Mouse (Mus musculus) limb, embryonic 11.5 days (tissue): ENCODE measurements around the gene Rbm28. TPM values are rescaled to one million over a fixed set of nuclear protein-coding genes. Genes with fewer than 3 reads are reported as not detected.
A peak's percentile ranks its signal among the peaks of the same experiment; 100 is the strongest.

ENCODE experiments used
- ATAC-seq: fragments of 200-750 bp; cut with Nextera tagmentation; 2 replicates; pipeline ENCODE4 v1.8.0; 2017; ENCODE audit warnings: low read depth; ENCODE audit not compliant: insufficient number of reproducible peaks, low FRiP score, low TSS enrichment
- DNase-seq: peaks from one replicate; pipeline ENCODE4 v3.0.0-alpha.2; 2015; ENCODE audit warnings: low spot score
- H3K27ac ChIP-seq: fragments of 300-500 bp; sonication (generic); replicated peaks from 2 replicates; pipeline ENCODE4 v1.5.1; 2014; ENCODE audit warnings: low read depth, mild to moderate bottlenecking, low read length
- H3K27me3 ChIP-seq: fragments of 300-500 bp; sonication (generic); 2 replicates; pipeline ENCODE4 v1.6.1; 2014; ENCODE audit warnings: mild to moderate bottlenecking, low read length, mixed read lengths; ENCODE audit not compliant: control insufficient read depth, insufficient read depth
- H3K36me3 ChIP-seq: fragments of 300-500 bp; sonication (generic); 2 replicates; pipeline ENCODE4 v1.6.1; 2014; ENCODE audit warnings: mild to moderate bottlenecking, low read length, moderate library complexity, mixed read lengths; ENCODE audit not compliant: control insufficient read depth, insufficient read depth
- H3K4me1 ChIP-seq: fragments of 300-500 bp; sonication (generic); 2 replicates; pipeline ENCODE4 v1.6.1; 2014; ENCODE audit warnings: low read length, mixed read lengths; ENCODE audit not compliant: control insufficient read depth, insufficient read depth
- H3K4me2 ChIP-seq: fragments of 300-500 bp; sonication (generic); 2 replicates; pipeline ENCODE4 v1.6.1; 2014; ENCODE audit warnings: low read depth, mild to moderate bottlenecking, moderate library complexity; ENCODE audit not compliant: severe bottlenecking
- H3K4me3 ChIP-seq: fragments of 300-500 bp; sonication (generic); 2 replicates; pipeline ENCODE4 v1.5.1; 2014; ENCODE audit warnings: low read depth, low read length
- H3K9ac ChIP-seq: fragments of 300-500 bp; sonication (generic); 2 replicates; pipeline ENCODE4 v1.6.1; 2014; ENCODE audit warnings: mild to moderate bottlenecking, low read length
- H3K9me3 ChIP-seq: fragments of 300-500 bp; sonication (generic); 2 replicates; pipeline ENCODE4 v1.6.1; 2016; ENCODE audit warnings: low read length; ENCODE audit not compliant: control insufficient read depth
- WGBS: fragments of 180-500 bp; shearing (Covaris S2); extraction: QIAGEN DNeasy Blood & Tissue Kit; methylation state at CpG from one replicate; pipeline ENCODE4 v1.1.7; 2014; 5-methylcytosine and 5-hydroxymethylcytosine counted together
- polyA plus RNA-seq: library from polyadenylated mRNA; unstranded; fragments of >200 nt; fragmentation: Nextera tagmentation; extraction: Ambion mirVana; gene quantifications from 2 replicates; pipeline ENCODE4 v1.2.1, GENCODE M21; 2014

The Rbm28 gene
- polyA plus RNA-seq, 1 experiment from 2014 or later: 70.3 TPM

- H3K4me2 ChIP-seq: peak overlapping the region; percentile 27
- no peaks in the 10 kb centered on the region for H3K4me1 ChIP-seq
- no peak overlapping the region for H3K9ac ChIP-seq
- ATAC-seq (peak; percentile 67), DNase-seq (peak; percentile 93)
- H3K36me3 ChIP-seq: peaks cover 2% of the 10 kb centered on the region; the same call in 1 of the 2 replicates
- no peaks in the 10 kb centered on the region for H3K9me3 ChIP-seq
- H3K27ac ChIP-seq: no peak overlapping the region
- no peaks in the 10 kb centered on the region for H3K27me3 ChIP-seq
- no peak overlapping the region; the same call in 1 of the 2 replicates for H3K4me3 ChIP-seq
- 16% methylated on average over 25 of the region's 25 CpGs for WGBS
Observed at GRCm38 (mm10) chr6:29198309-29199222, 33.8 kb upstream of the Rbm28 start.

- H3K36me3 ChIP-seq: no peaks in the 10 kb centered on the region
- no peak overlapping the region for H3K4me2 ChIP-seq
- H3K27ac ChIP-seq: no peak overlapping the region
- H3K9ac ChIP-seq: no peak overlapping the region
- no peaks in the 10 kb centered on the region for H3K9me3 ChIP-seq
- DNase-seq (no peak), ATAC-seq (no peak)
- no peaks in the 10 kb centered on the region for H3K27me3 ChIP-seq
- 82% methylated on average over 5 of the region's 5 CpGs for WGBS
- no peak overlapping the region for H3K4me3 ChIP-seq
- no peaks in the 10 kb centered on the region for H3K4me1 ChIP-seq
Observed at GRCm38 (mm10) chr6:29195846-29196698, 31.3 kb upstream of the Rbm28 start.

GRCm38 (mm10) chr6:29195146-29195545 lies 30.3 kb upstream of the Rbm28 start:
- Histone ChIP-seq H3K4me2 (no peak overlapping the region), H3K9me3 (no peaks in the 10 kb centered on the region), H3K27ac (no peak overlapping the region), H3K4me1 (no peaks in the 10 kb centered on the region), H3K4me3 (no peak overlapping the region), H3K9ac (no peak overlapping the region), H3K27me3 (no peaks in the 10 kb centered on the region), H3K36me3 (no peaks in the 10 kb centered on the region)
- DNase-seq (no peak), ATAC-seq (no peak)
- WGBS: 58% methylated on average over 5 of the region's 5 CpGs

GRCm38 (mm10) chr6:29193961-29194750 lies 29.4 kb upstream of the Rbm28 start:
- no peak for DNase-seq
- no peaks in the 10 kb centered on the region for H3K27me3 ChIP-seq
- 50% methylated on average over 15 of the region's 15 CpGs for WGBS

GRCm38 (mm10) chr6:29187936-29188335 lies 23.1 kb upstream of the Rbm28 start:
- H3K27me3 ChIP-seq: no peaks in the 10 kb centered on the region
- no peaks in the 10 kb centered on the region for H3K9me3 ChIP-seq
- no peak overlapping the region for H3K9ac ChIP-seq
- WGBS: 80% methylated on average over 1 of the region's 1 CpGs
- H3K4me2 ChIP-seq: no peak overlapping the region
- H3K4me3 ChIP-seq: no peak overlapping the region
- ATAC-seq (no peak), DNase-seq (no peak)
- no peaks in the 10 kb centered on the region for H3K4me1 ChIP-seq
- H3K36me3 ChIP-seq: no peaks in the 10 kb centered on the region
- no peak overlapping the region for H3K27ac ChIP-seq

More at GRCm38 (mm10) chr6:29193961-29194750, 29.4 kb upstream of the Rbm28 start:
- Histone ChIP-seq H3K36me3 (no peaks in the 10 kb centered on the region), H3K4me2 (no peak overlapping the region), H3K9me3 (no peaks in the 10 kb centered on the region), H3K9ac (no peak overlapping the region), H3K4me1 (no peaks in the 10 kb centered on the region), H3K27ac (no peak overlapping the region), H3K4me3 (no peak overlapping the region)
- no peak for ATAC-seq

GRCm38 (mm10) chr6:29179843-29180242 lies 15.0 kb upstream of the Rbm28 start:
- peaks cover 5% of the 10 kb centered on the region for H3K4me1 ChIP-seq
- no peaks in the 10 kb centered on the region for H3K9me3 ChIP-seq
- ATAC-seq: no peak
- no peak for DNase-seq
- H3K9ac ChIP-seq: no peak overlapping the region
- no peaks in the 10 kb centered on the region for H3K36me3 ChIP-seq
- 0 out of 2 replicates have a peak, but pooled peaks cover 3% of the 10 kb centered on the region for H3K27me3 ChIP-seq
- WGBS: 54% methylated on average over 8 of the region's 8 CpGs
- no peak overlapping the region for H3K27ac ChIP-seq
- peak overlapping the region; percentile 47 for H3K4me3 ChIP-seq
- H3K4me2 ChIP-seq: peak overlapping the region; percentile 80

- Histone ChIP-seq H3K9me3 (no peaks in the 10 kb centered on the region), H3K27me3 (0 out of 2 replicates have a peak, but pooled peaks cover 3% of the 10 kb centered on the region), H3K9ac (peak within 1 kb of the TSS; percentile 70), H3K4me3 (peak within 1 kb of the TSS; percentile 47), H3K4me1 (peaks cover 5% of the 10 kb centered on the region), H3K4me2 (peak within 1 kb of the TSS; percentile 80), H3K36me3 (no peaks in the 10 kb centered on the region), H3K27ac (no peak within 1 kb of the TSS)
- WGBS: under 1% methylated on average over 71 of the region's 79 CpGs
- peak; percentile 33; the same call in 1 of the 2 replicates for ATAC-seq
- DNase-seq: peak; percentile 71
Observed at GRCm38 (mm10) chr6:29178888-29179658, 14.3 kb upstream of the Rbm28 start, which contains the start of gene Prrt4. TSS of gene Prrt4 (minus strand) at chr6:29179584.
